Mouse (Mus musculus): ENCODE measurements at regions not wholly inside any gene's neighbourhood (a gene's known extent, or its start where the extent isn't known, plus 50 kb on each side); places are given as distances from the start of the nearest gene placed in this dataset.
"Not testable (repeated sequence)": the region's sequence is repeated elsewhere in the genome, so short reads cannot be mapped to it uniquely, and the experiment has no call there.

- no peak for DNase-seq
Observed at GRCm38 (mm10) chr13:20039590-20039989, 50.8 kb upstream of the Elmo1 start.

GRCm38 (mm10) chr13:20038463-20038862 is 51.9 kb upstream of the Elmo1 start:
- DNase-seq: peak; percentile 23 to 46

GRCm38 (mm10) chr13:20037436-20037835 is 53.0 kb upstream of the Elmo1 start:
- no peak for DNase-seq

- no peak for DNase-seq
Observed at GRCm38 (mm10) chr13:20033937-20034735, 56.3 kb upstream of the Elmo1 start.

- no peak for DNase-seq
Observed at GRCm38 (mm10) chr13:20031660-20032059, 58.7 kb upstream of the Elmo1 start.

- DNase-seq: no peak
Observed at GRCm38 (mm10) chr13:20031082-20031481, 59.3 kb upstream of the Elmo1 start.

GRCm38 (mm10) chr13:20026612-20027011 is 63.8 kb upstream of the Elmo1 start:
- no peak for DNase-seq

- DNase-seq: not testable (repeated sequence)
Observed at GRCm38 (mm10) chr13:20016454-20016853, 73.9 kb upstream of the Elmo1 start.

- peak in 1 of 2 experiments; percentile 4 for DNase-seq
Observed at GRCm38 (mm10) chr13:20012621-20013020, 77.8 kb upstream of the Elmo1 start.

GRCm38 (mm10) chr13:20009164-20009563 is 81.2 kb upstream of the Elmo1 start:
- DNase-seq: no peak

- DNase-seq: no peak
Observed at GRCm38 (mm10) chr13:20007561-20007960, 82.8 kb upstream of the Elmo1 start.

- no peak for DNase-seq
Observed at GRCm38 (mm10) chr13:19997606-19998005, 92.8 kb upstream of the Elmo1 start.

GRCm38 (mm10) chr13:19975621-19976020 is 114.8 kb upstream of the Elmo1 start:
- DNase-seq: no peak

- no peak for DNase-seq
Observed at GRCm38 (mm10) chr13:19966566-19966965, 123.8 kb upstream of the Elmo1 start.

GRCm38 (mm10) chr13:19963031-19963430 is 127.4 kb upstream of the Elmo1 start:
- DNase-seq: no peak

GRCm38 (mm10) chr13:19928761-19929160 is 104.7 kb upstream of the Gpr141 start:
- DNase-seq: no peak

GRCm38 (mm10) chr13:19927807-19928206 is 103.8 kb upstream of the Gpr141 start:
- no peak for DNase-seq

- no peak for DNase-seq
Observed at GRCm38 (mm10) chr13:19921084-19921827, 97.2 kb upstream of the Gpr141 start.

- DNase-seq: no peak
Observed at GRCm38 (mm10) chr13:19911860-19912584, 88.0 kb upstream of the Gpr141 start.

- no peak for DNase-seq
Observed at GRCm38 (mm10) chr13:19902786-19903185, 78.7 kb upstream of the Gpr141 start.

- DNase-seq: no peak
Observed at GRCm38 (mm10) chr13:19897191-19897590, 73.1 kb upstream of the Gpr141 start.

GRCm38 (mm10) chr13:19888983-19889773 is 65.1 kb upstream of the Gpr141 start:
- DNase-seq: no peak
